Mouse (Mus musculus) bone marrow, adult 2 months (tissue): Measurements from ENCODE around the gene Sppl2a. TPM values are rescaled to one million over a fixed set of nuclear protein-coding genes. Genes with fewer than 3 reads are reported as not detected.

Source experiments
- H3K27ac ChIP-seq: fragments of 200-500 bp; 2 replicates; pipeline ENCODE4 v1.5.1; 2012; ENCODE audit warnings: low read depth, mild to moderate bottlenecking, control low read depth, inconsistent platforms, low read length; ENCODE audit not compliant: control insufficient read depth, poor library complexity, insufficient read depth
- H3K4me1 ChIP-seq: fragments of 200-500 bp; 2 replicates; pipeline ENCODE4 v1.6.1; 2011; ENCODE audit warnings: low read length; ENCODE audit not compliant: control insufficient read depth, insufficient read depth
- H3K4me3 ChIP-seq: fragments of 200-500 bp; replicated peaks from 2 replicates; pipeline ENCODE3; 2011; ENCODE audit warnings: mild to moderate bottlenecking, low read depth, low read length, control low read depth; ENCODE audit not compliant: control insufficient read depth
- CTCF ChIP-seq: fragments of 200-500 bp; IDR thresholded peaks from 2 replicates; pipeline ENCODE4 v1.5.1; 2011; ENCODE audit warnings: low read length, control low read depth; ENCODE audit not compliant: control insufficient read depth, insufficient read depth
- POLR2A ChIP-seq: fragments of 200-500 bp; IDR thresholded peaks from 2 replicates; pipeline ENCODE4 v1.6.1; 2011; ENCODE audit warnings: low read depth, mild to moderate bottlenecking, control low read depth, low read length, borderline replicate concordance; ENCODE audit not compliant: control insufficient read depth
- WGBS: fragments of 180-500 bp; shearing (Covaris S2); methylation state at CpG from one replicate; pipeline ENCODE4 v1.1.7; 2018; 5-methylcytosine and 5-hydroxymethylcytosine counted together
- polyA plus RNA-seq: library from polyadenylated mRNA; stranded (reverse); fragments of >200 nt; gene quantifications from 2 replicates; pipeline ENCODE4 v1.2.4, GENCODE M21; 2011; ENCODE audit warnings: low replicate concordance; ENCODE audit not compliant: missing spikeins, insufficient read depth, insufficient read length

Sppl2a gene
- polyA plus RNA-seq, 1 experiment: 17.3 TPM

DNA sequence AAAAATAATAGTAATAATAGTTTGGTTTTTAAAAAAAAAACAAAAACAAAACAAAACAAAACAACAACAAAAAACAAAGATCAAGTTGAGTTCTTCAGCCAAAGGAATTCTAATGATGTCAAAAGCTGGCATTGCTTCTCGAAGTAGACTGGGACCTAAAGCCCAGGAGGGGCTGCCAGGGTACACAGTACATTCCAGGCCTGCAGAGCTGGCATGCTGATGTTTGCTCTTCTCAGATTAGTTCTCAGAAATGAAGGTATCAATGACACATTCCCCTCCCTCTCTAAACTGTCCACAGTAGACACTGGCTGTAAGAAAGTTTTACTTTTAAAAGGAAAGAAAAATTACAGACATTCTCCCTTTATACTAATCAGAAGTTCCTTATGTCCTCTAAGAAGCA lies 16.8 kb downstream of the Sppl2a start:
- no peak for TF ChIP-seq POLR2A
- Histone ChIP-seq H3K4me1 (no peaks in the 10 kb centered on the region), H3K4me3 (no peak overlapping the region), H3K27ac (no peak overlapping the region)
- WGBS: 76% methylated on average over 1 of the region's 1 CpGs

DNA sequence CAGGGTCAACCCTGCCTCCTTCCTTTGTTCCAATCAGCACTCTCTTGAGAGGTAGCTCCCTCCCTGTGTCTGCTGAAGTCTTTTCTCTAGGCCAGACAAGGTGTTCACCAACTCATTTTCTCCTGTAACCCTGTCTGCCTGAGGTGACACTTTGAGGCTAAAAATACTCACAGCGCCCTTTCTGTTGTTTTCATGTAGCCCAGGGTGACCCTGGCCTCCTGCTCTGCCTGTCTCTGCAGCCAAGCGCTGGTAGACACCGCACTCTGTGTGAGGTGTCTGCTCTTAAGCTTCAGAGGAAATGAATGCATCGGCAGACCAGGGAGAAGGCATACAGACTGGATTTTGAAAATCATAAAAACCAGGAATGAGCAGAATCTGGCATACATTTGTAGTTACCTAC lies 18.9 kb downstream of the Sppl2a start:
- TF ChIP-seq POLR2A (no peak), CTCF (no peak)
- 88% methylated on average over 4 of the region's 4 CpGs for WGBS
- no peak overlapping the region for H3K4me3 ChIP-seq
- no peak overlapping the region for H3K27ac ChIP-seq
- no peaks in the 10 kb centered on the region for H3K4me1 ChIP-seq

DNA sequence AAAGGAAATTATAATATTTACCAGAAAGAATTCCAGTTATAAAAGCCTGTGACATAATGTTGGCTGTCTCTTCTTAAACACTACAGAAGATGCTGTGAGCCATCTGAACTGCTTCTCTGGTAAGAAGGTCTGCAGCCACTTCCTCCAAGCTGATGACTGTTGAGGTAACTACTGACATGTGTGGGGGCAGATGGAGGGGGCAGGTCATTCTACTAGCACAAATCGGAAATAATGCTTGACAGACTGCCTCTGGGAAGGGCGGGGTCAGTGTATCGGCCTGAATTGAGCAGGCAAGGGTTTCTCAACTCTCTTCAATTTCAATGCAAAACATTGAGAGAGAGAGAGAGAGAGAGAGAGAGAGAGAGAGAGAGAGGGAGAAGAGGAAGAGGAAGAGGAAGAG lies 28.9 kb downstream of the Sppl2a start:
- TF ChIP-seq POLR2A (no peak), CTCF (no peak)
- 43% methylated on average over 3 of the region's 3 CpGs for WGBS
- H3K4me1 ChIP-seq: no peaks in the 10 kb centered on the region
- no peak overlapping the region for H3K4me3 ChIP-seq
- H3K27ac ChIP-seq: no peak overlapping the region

DNA sequence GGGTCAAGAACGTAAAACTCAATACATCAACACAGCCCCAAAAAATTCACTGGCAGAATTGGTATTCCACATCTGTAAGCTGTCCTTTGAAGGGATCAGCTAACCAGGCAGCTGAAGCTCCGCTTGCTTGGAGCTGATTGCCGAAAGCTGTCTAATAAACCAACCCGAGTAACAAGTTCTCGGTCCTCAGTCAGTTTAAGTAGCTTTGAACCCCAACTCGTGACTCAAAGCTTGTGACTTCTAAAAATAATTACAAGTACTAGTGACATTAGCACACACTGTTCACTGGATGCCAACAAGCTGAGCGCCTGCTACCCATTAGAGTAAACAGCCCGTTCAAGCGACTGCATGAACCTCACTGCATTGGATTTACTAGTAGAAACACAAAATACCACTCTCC lies 35.5 kb downstream of the Sppl2a start:
- WGBS: 93% methylated on average over 9 of the region's 9 CpGs
- TF ChIP-seq POLR2A (no peak), CTCF (no peak)
- Histone ChIP-seq H3K4me3 (no peak overlapping the region), H3K4me1 (no peaks in the 10 kb centered on the region), H3K27ac (no peak overlapping the region)

DNA sequence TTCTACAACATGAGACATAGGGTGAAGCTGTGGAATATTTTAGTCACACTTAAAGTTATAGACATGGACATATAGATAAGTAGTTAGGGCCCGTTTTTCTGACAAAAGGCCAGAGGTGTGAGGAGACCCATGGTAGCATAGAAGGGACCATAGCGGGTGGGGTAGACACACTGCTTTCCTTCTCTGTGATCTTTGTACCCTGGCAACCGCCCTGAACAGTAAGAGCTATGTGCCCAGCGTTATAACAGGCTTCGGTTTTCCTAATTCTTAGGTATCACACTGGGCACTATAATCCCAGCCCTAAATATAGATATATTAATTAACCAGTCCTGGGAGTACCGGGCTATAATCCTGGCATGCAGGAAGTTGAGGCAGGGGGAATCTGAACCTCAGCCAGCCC lies 36.1 kb downstream of the Sppl2a start:
- Histone ChIP-seq H3K27ac (no peak overlapping the region), H3K4me3 (no peak overlapping the region), H3K4me1 (no peaks in the 10 kb centered on the region)
- WGBS: 87% methylated on average over 6 of the region's 6 CpGs
- TF ChIP-seq CTCF (no peak), POLR2A (no peak)

DNA sequence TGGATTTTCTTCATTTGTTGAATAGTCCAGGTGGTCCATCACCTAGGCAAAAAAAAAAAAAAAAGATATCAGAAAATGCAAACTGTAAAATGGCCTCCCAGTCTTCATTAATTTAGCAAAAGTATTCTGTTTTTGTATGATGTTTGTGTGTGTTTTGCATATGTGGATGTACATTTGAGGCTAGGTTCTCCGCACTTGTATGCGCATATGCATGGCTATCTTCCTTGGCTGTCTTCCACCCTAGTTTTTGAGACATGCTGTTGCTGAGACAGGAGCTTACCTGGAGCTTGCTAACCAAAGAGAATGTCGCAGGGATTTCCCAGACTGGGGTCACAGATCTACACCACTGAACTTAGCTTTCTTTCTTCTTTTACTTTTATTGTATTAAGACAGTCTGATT lies 38.8 kb downstream of the Sppl2a start:
- H3K27ac ChIP-seq: no peak overlapping the region
- TF ChIP-seq CTCF (no peak), POLR2A (no peak)
- H3K4me1 ChIP-seq: no peaks in the 10 kb centered on the region
- WGBS: 93% methylated on average over 3 of the region's 3 CpGs
- H3K4me3 ChIP-seq: no peak overlapping the region

DNA sequence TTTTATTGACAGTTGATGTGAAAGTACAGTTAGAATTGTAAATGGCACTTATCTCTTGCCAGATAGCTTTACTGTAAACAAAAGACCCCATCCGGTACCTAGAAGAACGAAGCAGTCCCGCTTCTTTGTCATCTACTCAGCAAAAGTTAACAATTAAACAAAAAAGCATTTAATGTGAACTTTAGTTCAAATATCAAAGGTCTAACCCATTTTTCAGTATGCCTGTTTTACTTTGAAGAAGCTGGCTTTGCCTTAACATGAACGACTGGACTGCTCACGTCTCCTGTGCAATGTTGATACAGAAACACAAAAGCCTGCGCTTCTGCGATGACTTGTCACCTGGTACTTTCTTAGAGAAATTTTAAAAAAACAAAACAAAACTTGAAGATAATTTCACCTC lies 40.7 kb downstream of the Sppl2a start:
- no peak overlapping the region for H3K27ac ChIP-seq
- WGBS: 93% methylated on average over 7 of the region's 7 CpGs
- TF ChIP-seq POLR2A: no peak
- no peak for TF ChIP-seq CTCF
- no peak overlapping the region for H3K4me3 ChIP-seq
- no peaks in the 10 kb centered on the region for H3K4me1 ChIP-seq

DNA sequence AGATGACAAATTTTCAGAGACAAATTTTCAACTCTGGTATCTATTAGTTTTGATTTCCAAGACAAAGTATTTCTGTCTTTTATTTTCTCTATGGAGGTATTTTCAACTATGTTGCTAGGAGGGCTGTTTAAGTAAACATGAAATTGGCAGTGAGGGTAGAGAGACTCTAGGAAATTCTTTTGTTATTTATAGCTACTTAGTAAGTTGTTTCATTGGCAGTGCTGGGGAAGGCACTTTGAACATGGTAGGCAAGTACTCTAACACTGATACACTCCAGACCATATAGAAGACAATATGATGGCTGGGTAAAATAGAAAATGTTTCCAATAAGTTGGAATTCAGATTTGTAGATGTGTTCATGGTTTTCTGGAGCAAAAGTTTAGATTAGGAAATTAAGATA lies 41.3 kb downstream of the Sppl2a start:
- Histone ChIP-seq H3K27ac (no peak overlapping the region), H3K4me1 (no peaks in the 10 kb centered on the region), H3K4me3 (no peak overlapping the region)
- TF ChIP-seq POLR2A: no peak
- TF ChIP-seq CTCF: no peak

DNA sequence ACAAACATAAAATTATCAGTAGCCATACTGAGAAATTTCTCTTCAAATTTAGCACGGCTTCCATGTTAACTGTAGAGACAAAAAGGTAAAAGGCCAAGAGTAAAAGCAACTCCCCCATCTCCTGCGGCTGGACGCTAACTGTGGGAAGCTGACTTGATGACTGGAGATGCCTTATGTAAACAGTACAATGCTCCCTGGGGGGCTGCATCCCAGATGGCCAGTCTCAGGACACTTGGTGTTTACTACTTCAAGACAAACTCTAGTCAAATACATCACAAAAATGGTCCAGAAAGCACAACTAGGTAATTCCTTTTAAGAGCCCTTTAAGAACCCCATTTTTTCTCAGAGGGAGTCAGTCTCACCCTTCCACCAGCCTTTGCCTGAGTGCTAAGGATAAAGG lies 45.9 kb downstream of the Sppl2a start:
- Histone ChIP-seq H3K27ac (no peak overlapping the region), H3K4me1 (no peaks in the 10 kb centered on the region), H3K4me3 (no peak overlapping the region)
- 87% methylated on average over 3 of the region's 3 CpGs for WGBS
- TF ChIP-seq CTCF (no peak), POLR2A (no peak)
